Mouse (Mus musculus): ENCODE results near the gene Ypel1.

Ypel1 gene

DNA sequence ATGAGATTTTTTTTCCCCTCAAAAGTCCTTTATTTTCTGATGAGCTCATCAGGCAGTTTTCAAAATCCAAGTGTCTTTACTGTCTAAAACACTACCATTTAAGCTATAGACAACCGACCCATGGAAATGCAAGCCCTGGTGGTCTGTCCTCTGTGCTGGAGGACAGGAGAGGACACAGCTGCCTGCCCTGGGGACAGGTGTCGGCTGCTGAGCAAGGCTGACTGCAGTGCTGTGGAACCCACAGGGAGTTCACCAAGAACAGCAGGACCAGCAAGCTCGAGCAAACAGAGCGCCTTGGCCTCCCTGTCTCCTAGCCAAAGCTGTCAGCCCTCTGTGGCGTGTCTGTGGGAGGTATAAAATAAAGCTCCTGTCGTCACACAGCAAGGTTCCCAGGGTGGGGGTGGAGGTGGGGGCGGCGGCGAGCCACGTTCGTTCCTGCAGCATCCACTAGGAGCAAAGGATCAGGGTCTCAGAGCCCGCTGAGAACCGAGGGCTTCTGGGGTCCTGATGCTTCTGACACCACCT is 17.2 kb downstream of the Ypel1 start:
- DNase-seq (ENCODE audit: low spot score in 2 of 2): no peak

DNA sequence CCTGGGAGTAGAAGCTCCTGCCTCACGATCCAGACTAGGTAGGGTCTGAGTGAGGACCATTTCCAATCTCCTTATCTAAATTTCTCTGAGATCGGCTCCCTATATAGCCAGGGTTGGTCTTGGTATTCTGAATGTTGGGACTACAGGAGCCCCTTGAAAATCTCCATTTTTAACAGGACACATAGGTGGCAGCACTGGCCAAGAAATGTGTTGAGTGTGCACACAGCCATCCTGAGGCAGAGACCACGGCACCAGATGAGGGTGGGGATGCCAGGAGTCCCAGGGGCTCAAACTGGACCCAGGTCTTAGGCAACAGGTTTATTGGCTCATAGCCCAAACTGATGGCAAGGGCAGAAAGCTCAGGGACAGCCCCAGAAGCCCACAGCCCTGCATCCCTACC is 18.9 kb downstream of the Ypel1 start:
- DNase-seq (ENCODE audit: low spot score in 2 of 2): no peak

DNA sequence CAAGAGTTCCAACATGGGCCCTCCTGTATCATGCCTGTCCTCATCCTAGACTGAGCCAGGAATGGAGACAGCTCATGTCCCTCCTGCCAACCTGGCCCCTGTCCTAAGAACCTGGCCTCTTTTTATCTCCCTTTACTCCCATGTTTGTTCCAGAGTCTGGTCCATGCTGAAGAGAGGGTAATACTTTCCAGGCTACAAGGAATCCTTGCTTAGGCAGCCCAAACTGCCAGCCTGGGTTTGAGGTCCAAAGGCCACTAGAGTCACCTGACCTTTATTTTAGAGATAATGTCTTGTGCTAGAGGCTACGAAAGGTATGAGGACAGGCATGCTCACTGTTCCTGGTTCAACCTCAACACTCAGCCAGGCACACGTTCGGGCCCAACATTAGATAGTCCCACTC is 27.4 kb downstream of the Ypel1 start:
- DNase-seq (ENCODE audit: low spot score in 2 of 2): no peak

DNA sequence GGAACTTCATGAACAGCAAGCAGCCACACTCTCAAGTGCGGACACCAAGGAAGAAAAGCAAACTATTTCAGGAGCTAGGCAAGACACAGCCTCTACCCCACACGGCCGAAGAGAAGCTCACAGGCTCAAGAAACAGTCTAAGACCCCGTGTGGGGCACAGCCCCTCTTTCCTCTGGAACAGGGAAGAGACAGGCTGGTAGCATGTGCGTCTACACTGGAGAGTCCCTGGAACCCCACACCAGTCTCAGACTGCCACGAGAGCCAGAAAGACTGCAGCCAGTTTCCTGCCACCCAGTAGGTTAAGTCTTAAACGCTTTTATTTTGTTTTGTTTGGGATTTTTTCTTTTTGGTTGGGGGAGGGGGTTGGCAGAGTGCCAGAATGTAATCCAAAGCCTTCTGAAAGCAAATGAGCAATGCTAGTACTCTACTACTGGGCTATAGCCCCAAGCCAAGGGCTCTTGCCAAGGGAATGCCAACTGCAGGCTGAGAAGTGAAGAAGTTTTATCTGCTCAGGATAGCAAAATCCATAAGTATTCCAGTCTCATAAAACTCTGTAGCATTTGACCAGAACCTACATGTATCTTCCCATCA is 33.2 kb downstream of the Ypel1 start:
- DNase-seq (ENCODE audit: low spot score in 2 of 2): no peak

DNA sequence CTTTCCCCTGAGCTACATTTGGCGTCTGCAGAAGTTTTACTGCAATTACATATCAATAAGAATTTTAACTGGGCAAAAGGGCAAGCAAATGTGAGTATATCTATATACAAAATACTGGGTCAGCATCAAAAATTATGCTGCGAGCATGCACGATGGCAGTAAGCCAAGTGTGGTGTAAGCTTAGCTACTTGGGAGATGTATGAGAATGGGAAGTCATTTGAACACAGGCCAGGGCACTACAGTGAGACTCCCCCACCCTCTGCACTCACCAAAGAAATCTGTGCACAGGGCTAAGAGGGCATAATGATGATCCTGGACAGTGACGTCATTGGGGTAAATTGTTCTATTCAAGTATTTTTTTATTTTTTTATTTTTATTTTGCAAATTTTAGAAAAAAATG is 35.1 kb downstream of the Ypel1 start:
- no peak for DNase-seq (ENCODE audit: low spot score in 2 of 2)

DNA sequence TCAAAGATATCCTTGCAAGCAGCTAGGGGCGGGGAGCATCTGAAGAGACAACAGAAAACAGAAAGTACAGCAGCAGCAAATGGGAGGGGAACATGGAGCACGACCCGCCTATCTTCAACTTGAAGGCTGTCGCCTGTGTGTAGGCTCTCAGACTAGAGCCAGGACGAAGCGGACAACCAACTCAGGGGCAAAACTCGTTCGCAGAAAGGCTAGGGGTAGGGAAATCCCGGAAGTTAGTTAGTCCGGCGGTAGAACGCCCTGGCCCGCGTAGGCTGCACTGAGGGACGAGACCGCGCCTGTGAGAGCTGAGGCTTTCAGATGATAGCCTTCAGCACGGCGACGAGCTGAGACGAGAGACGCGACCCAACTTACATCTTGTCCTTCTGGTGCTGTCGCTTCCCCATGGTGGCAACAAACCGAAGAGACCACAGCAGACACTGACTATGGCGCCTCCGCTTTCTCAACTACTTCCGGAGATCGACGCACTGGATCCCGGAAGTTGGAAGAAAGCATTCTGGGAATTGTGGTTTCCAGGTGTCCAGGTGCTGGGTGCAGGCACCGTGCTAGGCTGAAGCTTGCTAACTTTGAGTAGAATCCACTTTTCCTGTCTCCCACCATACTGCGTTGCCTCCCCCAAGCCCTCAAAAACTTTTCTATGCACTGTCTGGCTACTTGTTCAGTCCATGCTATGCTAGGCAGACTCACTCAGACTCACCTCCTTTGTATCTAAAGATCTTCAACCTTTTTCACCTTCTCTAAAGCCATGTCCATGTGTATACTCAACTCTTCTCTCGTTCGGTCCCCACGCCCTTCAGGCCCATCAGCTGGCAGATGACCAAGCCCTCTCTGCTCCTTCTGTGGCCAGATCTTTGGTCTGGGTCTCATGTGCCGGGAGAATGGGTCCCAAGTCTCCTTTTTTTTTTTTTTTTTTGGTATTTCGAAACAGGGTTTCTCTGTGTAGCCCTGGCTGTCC is 41.6 kb downstream of the Ypel1 start, which contains the start of gene Ppil2:
Gene Ppil2, minus strand, starts transcription at position 487 of the 973 bp plus-strand sequence.
- peak; percentile 73 to 74 for DNase-seq (ENCODE audit: low spot score in 2 of 2)

DNA sequence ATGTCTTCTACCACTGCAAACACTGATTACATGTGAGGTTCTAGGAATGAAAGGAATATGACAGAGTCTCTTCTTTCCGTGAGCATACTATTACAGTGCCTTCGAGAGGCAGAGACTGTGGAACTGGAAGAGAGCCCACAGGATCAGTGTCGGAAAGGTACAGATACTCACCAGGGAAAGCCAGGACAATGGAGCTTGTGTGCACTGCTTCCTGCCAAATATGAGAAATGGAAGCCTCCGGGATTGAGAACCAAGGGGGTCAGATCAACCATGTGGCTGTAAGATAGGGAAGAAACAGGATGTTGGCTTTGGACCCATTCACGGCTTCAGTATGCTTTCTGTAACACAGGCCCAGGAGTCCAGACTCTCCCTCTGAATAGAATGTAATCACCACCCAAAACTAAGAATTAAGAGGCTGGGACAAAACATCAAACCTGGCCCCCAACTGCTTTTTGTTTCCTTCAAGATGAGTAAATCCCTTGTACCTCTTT is 47.9 kb downstream of the Ypel1 start:
- no peak for DNase-seq (ENCODE audit: low spot score in 2 of 2)

DNA sequence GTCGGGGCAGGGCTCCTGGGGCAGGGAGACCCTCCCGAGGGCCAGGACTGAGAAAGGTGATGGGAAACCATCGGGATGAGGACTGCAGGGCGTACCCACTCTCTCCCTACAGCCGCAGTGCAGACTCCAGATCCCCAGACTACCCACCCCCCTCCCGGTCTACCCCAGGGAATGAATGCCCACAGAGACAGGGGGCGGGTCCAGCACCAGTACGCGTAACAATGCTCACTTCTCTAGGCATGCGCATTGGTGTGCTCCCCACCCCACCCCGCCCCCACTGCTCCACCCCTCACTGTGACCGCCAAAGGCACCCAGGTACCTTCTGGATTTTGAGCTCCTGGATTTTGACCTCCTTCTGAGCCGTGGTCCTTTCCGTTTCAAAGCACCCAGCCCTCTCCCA is 52.1 kb downstream of the Ypel1 start:
- no peak for DNase-seq (ENCODE audit: low spot score in 2 of 2)

DNA sequence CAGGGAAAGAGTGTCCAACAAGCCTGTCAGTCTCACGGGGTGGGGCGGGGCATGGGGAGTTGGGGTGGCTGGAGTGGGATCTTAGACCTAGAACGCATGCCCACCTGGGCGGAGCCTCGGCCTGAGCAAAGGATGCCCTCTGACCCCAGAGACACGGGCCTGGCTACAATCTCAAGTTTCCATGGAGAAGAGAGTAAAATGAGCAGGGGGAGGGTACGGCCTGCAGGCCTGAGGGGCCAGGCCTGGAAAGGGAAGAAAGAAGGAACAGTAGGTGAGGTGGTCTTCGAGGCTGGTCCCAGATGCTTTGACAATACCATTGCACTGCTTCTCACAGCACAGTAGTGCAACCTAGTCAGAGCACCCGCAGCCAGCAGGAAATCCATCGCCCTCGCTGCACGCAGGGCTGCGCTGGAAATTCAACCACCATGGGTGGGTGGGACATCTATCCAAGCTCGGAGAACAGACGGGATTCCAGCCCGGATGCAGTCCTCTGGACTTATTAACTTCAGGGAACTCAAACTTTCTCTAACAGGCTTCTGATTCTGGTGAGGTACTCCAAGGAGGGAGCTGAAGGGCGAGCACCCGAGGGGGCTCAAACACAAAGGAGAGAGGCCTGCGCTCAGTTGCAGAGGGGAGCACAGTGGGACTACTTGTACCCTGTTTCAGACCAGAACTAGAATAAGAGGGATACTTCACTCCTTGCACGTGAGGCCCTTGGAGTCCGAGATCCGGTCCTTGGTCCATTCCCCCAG is 54.8 kb downstream of the Ypel1 start:
- DNase-seq (ENCODE audit: low spot score in 2 of 2): no peak

DNA sequence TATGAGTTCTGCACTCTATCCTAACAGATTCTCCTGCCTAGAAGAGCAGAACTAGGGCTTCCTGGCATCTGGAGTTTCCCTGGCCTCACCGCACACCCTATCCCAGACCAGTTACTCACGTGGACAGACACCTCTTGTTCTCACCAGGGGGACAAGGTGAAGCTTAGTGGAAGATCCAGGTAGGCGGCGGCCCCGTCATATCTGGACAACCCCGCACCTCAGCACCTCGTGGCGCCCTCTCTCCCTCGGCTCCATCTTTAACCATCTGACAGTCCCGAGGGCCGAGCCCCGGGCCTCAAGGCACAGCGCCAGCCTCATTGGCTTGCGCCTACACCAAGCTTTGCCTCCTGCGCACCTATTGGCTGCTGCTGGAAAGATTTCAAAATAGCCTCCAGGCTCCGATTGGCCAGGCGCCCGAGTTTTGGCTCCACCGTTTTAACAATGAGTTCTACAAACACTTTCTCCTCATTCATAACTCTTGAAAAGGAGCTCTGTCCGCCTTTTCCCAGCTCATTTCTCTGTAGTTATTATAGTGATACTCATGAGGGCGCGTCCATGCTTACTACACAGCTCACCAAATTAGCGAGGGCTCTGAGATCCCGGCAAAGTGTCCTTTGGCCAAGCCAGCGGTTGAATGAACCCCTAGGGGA is 55.5 kb downstream of the Ypel1 start, which contains the start of gene 2610318N02Rik:
Gene 2610318N02Rik, minus strand, starts transcription at position 297 of the 650 bp plus-strand sequence.
- peak; percentile 32 to 43 for DNase-seq (ENCODE audit: low spot score in 2 of 2)

DNA sequence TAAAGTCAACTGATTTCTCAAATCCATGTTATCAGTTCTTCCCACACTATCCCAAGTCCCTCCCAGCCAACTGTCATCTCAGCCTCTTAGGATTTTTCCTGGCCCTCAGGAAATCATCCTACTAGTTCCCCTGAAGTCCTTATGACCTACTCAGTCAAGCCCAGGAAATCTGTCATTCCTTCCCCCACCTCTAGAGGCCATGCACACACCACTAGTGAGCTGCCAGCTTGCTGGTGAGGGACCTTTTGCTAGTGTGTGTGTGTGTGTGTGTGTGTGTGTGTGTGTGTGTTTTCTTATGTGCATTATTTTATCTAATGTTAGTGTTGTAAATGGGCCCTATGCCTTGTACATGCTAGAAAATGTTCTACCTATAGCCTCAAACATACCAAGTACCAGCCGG is 57.8 kb downstream of the Ypel1 start:
- peak in 1 of 2 experiments; percentile 24 for DNase-seq (ENCODE audit: low spot score in 2 of 2)

DNA sequence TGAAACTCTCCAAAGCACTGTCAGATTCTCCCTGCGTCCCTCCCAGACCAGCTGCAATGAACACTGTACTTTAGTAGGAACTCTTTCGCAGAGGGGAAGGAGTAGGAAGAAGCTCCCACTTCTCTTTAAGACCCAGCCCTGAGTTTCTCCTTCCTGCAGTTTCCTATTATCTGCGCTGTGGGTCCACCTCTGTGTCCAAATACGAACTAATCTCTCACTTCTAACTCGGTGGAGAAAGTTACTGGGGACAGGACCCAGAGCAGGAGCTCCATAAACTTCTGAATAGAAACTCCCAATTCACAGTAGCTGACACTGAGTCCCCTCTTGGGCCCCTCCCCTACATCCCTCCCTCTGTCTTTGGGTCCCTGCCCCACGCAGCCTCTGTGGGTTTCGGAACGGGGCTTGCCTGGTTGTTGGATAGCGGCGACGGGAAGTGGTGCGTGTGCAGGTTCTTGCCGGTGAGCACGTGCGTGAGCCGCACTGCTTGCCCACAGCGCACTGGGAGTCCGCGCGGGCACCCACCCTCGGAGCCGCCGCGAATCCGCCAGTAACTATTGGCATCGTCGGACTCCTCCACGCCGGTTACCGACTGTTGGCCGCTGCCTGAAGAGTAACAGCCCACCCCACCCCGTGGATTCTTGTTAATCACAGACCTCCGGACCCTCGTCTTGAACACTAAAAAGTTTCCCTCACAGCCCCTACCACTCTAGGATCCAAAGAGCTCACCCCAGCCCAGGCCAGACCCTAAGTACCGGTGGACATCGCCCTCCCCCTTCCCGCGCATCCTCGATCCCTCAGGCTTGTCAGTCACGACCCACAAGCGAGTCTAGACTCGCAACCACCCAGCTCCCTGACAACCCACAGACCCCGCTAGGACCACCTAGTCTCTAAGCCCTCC is 61.9 kb downstream of the Ypel1 start:
- peak in 1 of 2 experiments; percentile 10 for DNase-seq (ENCODE audit: low spot score in 2 of 2)

DNA sequence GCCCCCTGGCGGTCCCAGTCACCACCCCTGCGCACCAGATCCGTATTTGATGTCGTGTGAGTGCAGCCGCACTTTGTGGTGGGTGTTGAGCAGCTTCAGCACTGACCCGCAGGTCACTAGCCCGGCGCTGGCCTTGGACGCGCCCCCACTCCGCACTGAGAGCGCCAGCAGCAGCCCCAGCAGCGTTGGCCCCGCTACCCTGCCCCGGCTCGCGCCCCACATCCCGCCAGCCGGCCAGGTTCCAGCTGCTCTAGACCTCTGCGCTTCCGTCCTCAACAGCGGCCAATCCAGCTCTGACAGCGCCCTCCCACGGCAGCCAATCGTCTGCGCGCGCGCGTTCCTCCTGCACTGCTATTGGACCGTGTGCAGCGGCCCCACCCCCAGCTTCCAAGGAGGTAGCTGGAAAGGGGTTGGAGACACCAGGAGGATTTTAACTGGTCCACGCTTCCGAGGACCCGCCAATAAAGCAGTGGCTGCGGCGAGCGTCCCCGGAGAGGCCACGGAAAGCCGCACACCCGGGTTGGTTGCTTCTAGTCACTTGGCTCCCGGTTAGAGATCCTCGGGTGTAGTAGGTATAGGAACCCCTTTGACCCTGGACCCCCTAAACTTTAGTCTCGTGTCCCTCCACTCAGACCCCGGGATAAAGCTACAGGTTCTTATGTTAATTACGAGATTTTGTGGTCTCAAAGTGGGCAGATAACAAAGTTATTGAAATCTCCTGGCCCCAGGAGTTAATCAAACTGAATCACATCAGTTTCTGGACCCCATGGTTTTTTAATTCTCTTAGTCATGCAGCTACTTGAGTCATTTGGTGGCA is 62.8 kb downstream of the Ypel1 start, which contains the start of gene Sdf2l1:
Gene Sdf2l1, minus strand, starts transcription at position 295 of the 817 bp plus-strand sequence.
- DNase-seq (ENCODE audit: low spot score in 2 of 2): peak; percentile 95 to 96

DNA sequence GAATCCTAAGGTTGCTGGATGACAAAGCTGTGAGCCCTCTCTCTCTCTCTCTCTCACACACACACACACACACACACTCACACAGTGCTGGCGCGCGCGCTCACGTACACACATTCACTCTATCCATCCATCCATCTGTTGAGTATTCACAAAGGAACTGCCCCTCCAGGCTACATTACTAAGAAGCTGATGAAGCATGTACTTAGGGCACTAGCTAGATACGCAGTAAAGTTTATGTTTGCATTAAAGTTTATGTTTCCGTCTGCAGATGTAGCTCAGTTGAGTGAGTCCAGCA is 63.4 kb downstream of the Ypel1 start:
- no peak for DNase-seq (ENCODE audit: low spot score in 2 of 2)

Data from heart, adult 9 months (tissue).